Mouse (Mus musculus) adrenal gland, postnatal 25 days (tissue): ENCODE results near the gene Ubxn2a. TPM values are rescaled to one million over a fixed set of nuclear protein-coding genes. Genes with fewer than 3 reads are reported as not detected.
A peak's percentile ranks its signal among the peaks of the same experiment; 100 is the strongest.

ENCODE experiments used
- DNase-seq: peaks from one replicate; pipeline ENCODE4 v3.0.0; 2021; ENCODE audit warnings: mixed read lengths
- total RNA-seq: library from RNA; stranded (reverse); gene quantifications from 2 replicates; pipeline ENCODE4 v1.2.3, GENCODE M21; 2021

Ubxn2a gene
- total RNA-seq, 1 experiment from 2014 or later, result 38.3 TPM

DNA sequence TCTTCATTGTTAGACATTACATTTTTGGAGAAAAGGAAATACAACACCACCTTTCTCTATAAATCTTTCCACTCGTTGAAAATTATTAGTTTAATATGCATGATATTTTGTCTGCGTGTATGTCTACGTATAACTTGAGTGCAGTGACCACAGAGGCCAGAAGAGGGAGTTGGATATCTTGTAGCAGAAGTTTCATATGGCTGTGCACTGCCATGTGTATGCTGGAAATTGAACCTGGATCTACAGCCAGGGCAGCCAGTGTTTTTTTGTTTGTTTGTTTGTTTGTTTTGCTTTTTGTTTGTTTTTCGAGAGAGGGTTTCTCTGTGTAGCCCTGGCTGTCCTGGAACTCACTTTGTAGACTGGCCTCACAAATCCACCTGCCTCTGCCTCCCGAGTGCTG is 28.5 kb downstream of the Ubxn2a start:
- no peak for DNase-seq

- DNase-seq, result no peak
Measured at GRCm38 (mm10) chr12:4878296-4878783, 29.2 kb downstream of the Ubxn2a start.

DNA sequence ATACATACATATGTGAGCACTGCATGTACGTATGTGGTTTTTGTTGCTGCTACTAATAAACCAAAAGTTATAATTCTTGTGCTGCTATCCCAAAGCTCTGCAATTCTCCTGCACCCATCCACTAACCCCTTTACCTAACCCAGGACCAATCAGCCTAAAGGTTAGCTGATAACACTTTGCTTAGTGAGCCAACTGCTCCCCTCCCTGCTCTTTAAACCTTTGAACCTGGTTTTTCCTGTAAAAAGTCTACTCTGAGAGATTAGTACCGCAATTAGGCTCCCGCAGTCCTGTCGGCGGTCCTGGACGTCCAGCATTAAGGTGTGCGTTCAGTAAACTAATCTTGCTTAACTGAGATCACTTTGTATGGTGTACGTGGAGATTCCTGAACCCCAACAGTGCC is 31.9 kb downstream of the Ubxn2a start:
- no peak for DNase-seq

DNA sequence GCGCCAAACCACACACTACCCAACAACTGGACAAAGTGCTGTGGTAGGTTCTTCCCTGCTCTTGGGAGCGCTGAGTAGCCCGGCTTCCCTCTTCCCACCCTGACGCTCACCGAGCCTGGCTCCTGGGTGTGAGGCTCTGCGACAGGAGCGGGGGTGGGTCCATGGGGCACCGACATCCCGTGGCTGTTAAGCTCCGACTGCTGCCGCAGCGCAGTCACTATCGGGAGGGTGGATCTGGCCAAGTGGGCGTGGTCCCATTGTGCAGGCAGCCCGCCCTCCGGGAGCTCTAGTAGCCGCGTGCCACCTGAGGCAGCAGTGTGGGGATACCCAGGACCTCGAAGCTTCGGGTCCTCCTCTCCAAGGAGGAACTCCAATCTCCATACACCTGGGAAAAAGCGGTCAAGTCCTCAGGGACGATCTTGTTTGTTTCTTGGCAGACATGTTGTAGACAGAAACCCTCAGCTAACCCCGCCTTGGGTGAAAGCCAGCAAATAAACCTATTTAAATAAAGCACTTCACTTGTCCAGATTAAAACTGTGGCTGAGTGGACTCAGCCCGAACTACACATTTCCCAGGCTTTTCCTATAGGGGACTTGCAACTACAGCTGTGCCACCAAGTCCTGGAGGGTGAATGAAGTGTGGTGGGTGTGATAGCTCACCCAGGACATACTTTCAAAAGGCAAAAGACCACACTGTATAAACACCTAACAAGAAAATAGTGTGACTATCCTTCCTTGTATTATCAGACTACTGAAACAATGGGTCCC is 33.2 kb downstream of the Ubxn2a start, which contains the start of gene Mfsd2b:
Mfsd2b (minus strand) TSS at position 199 of the 767 bp plus-strand sequence.
- DNase-seq, result peak; percentile 80

- no peak for DNase-seq
Measured at GRCm38 (mm10) chr12:4873531-4873930, 34.0 kb downstream of the Ubxn2a start.

DNA sequence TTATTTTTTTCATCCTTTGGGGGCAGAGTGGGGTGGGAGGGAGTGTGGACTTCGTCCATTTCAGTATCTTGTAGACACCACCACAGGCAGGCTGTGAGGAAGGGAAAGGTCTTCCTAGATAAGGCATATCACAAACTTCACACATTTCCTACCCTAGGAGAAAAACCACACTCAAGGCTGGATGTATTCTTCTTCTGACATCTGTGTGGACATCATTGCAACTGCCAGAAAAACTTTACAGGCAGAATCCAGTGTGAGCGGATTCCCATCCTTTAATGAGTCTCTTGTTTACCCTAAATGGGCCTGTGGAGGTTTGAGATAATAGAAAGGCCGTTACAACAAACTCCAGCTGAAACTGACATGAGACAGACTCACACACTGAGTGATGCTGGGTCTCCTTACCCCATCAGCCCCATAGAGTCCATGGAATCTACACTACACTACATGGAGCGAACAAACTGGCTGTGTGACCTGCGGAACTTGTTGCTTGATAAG is 34.5 kb downstream of the Ubxn2a start:
- DNase-seq, result no peak

- no peak for DNase-seq
Measured at GRCm38 (mm10) chr12:4872273-4872672, 35.2 kb downstream of the Ubxn2a start.

GRCm38 (mm10) chr12:4871260-4871659 is 36.2 kb downstream of the Ubxn2a start:
- DNase-seq, result no peak

DNA sequence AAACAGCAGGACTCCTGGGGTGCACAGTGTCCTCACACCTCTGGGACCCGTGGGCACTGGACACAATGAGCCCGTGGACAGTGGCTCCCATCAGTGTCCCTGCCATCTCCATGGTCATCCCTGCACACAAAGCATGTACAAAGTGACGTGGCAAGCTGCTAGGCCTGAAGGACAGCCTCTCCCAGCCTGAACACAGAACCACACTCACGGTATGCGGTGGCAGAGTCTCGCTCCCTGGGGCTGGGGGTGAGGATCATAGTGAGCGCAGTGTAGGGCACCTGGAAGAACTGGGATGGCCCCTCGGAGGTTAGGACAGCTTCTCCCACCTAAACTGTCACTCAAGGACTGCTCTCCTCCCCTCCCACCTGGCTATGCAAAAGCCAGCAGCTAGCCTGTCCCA is 38.6 kb downstream of the Ubxn2a start:
- no peak for DNase-seq

DNA sequence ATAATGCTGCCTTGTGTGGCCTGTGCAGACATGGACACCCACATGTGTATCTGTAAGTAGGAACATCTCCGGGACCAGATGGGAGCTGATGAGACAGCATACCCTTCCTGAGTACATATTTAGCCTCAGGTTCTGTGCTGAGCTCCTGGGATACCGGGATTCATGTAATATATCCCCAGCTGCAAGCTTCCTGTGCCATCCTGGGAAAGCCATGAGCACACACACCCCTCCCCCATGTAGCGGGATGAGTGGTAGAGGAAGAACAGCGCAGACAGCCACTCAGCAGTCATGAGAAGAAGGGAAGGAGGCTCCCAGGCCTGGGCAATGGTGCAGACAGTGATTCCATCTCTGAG is 43.2 kb downstream of the Ubxn2a start:
- no peak for DNase-seq

DNA sequence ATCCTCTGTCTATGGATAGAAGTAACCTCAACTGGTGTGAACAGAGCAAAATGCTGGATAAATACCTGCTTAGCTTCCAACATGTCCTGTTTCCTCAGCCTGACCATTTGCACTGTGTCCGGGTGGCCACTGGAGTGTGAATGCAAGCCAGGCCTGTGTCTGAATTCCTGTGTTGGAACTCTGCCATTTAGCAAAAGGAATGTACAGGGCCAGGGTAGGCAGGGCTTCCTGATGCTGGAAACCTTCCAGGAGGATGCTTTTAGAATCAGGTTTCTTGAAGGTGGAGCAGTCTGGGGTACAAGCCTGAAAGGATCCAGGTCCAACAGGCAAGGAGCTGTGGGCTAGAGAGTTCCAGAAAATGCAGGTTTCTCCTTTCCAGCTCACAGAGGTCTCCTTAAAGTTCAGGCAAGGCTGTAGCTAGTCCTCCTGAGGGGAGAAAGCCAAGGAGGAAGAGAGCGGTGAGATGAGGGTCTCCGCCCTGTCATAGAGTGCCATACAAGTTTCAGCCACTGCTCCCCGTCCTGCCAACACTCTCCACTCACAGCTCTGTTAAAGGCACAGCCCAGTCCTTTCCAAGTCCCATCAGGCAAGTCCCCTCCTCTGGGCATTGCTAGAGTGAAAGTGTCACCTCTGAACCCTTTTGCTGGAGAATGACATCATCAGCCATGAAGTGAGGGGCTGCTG is 43.7 kb downstream of the Ubxn2a start:
- no peak for DNase-seq

DNA sequence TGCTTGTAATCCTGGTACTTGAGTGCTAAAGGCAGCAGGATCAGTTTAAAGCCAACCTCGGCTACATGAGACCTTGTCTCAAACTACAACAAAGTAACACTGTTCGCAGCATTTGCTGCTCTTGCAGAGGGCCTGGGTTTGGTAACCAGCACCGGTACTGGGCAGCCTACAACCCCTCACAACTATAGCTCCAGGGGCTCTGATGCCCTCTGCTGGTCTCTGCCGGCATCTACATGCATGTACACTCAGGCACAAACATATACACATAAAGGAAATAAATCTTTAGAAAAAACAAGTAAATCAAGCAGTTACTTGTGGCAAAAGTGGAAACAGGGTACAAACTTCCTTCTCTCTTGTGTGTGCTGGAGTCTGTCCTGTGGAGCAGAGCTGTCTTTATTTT is 44.8 kb downstream of the Ubxn2a start:
- DNase-seq, result no peak

GRCm38 (mm10) chr12:4859241-4859914 is 48.1 kb downstream of the Ubxn2a start:
- DNase-seq, result no peak

DNA sequence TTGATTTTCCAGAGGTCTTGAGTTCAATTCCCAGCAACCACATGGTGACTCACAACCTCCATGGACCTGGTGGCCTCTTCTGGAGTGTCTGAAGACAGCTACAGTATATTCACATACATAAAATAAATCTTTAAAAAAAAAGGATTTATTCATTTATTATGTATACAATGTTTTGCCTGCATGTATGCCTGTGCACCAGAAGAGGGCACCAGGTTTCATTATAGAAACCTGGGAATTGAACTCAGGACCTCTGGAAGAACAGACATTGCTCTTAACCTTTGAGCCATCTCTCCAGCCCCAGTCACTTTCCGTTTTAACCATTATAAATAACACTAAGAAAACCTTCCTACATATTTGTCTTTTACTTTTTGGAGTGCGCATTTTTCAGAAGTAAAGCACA is 50.7 kb downstream of the Ubxn2a start:
- DNase-seq, result no peak

DNA sequence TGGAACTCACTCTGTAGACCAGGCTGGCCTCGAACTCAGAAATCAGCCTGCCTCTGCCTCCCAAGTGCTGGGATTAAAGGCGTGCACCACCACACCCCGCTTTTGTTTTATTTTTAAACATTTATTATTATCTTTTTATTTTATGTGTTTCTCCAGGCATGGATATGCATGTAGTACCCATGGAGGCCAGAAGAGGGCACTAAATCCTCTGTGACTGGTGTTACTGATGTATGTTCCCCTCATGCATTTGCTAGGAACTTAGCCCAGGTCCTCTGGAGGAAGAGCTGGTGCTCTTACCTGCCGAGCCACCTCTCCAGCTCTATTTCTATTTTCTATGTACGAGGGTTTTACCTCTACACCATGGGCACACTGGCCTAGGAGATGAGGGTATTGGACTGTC is 51.3 kb downstream of the Ubxn2a start:
- DNase-seq, result no peak

- DNase-seq, result peak; percentile 27
Measured at GRCm38 (mm10) chr12:4843741-4844140, 63.8 kb downstream of the Ubxn2a start.

DNA sequence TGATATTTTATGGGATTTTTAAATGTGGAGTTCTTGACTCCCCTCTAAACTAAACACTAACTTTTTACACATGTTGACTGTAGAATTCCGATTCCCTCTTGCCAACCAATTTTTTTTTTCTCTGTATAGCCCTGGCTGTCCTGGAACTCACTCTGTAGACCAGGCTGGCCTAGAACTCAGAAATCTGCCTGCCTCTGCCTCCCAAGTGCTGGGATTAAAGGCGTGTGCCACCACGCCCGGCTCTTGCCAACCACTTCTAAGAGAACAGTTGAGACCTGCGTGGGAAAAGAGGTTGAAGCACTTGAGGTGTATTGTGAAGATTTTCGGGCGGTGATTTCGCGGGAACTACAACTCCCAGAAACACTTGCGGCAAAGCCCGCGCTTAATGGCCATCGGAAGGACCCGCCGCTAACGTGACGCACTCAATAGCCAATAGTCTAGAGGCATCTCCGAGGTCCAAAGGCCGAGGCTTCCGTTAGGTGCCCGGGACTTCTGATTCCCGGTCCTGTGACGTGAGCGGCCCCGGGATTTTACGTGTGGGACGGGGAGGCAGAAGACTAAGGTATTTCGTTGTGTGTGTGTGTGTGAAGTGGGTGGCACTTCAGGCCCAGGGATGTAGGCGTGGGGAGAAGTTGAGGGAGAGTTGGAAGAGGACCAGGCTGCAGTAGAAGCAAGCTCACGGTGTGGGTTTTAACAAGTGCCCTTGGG is 64.5 kb downstream of the Ubxn2a start, which contains the start of gene Wdcp:
Wdcp (plus strand) TSS at position 414 of the 708 bp plus-strand sequence.
- DNase-seq, result peak; percentile 87

GRCm38 (mm10) chr12:4842456-4842855 is 65.0 kb downstream of the Ubxn2a start:
- no peak for DNase-seq

- DNase-seq, result peak; percentile 52
Measured at GRCm38 (mm10) chr12:4841392-4841887, 66.1 kb downstream of the Ubxn2a start, which contains the start of gene Fkbp1b. Gene Fkbp1b (minus strand): TSS chr12:4841591.

- no peak for DNase-seq
Measured at GRCm38 (mm10) chr12:4840741-4841140, 66.8 kb downstream of the Ubxn2a start.

DNA sequence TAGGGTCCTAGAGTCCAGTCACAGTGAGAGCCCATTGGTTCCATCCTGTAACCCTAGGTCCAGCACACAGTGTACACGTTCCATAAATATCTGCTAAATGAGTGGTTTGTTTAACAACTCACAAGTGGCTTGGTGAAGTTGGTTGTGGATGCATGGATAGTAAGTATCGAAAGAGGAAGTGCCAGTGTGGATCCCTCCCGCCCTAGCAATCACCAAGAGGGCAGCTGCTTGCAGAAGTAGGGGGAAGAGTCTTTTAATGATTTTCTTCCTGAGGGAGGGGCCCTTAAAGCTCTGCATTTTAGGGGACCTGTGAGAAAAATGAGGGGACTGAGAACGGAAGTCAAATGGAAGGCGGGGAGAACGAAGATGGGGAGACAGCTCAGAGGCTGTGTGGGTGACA is 67.5 kb downstream of the Ubxn2a start:
- DNase-seq, result no peak

DNA sequence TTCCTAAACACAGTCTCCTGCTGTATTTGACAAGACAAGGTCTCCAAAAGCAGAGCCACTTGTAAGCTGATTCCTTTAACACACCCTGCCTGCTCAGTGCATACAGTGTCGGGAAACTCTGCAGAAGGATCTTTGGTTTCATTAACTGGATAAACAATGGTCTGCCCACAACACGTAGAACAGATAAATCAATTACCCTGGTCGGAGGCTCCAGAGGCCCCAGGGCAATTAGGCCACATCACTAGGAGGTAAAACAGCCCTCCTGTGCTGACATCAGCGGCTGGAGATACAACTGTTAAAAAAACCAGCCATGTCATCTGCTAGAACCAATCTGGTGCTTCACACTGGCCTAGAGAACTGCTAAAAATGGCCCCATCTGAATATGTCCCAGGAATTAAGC is 70.5 kb downstream of the Ubxn2a start:
- no peak for DNase-seq
